Mouse (Mus musculus): ENCODE measurements around the gene Itga7. TPM values are rescaled to one million over a fixed set of nuclear protein-coding genes. Genes with fewer than 3 reads are reported as not detected.
"Not testable (repeated sequence)": the region's sequence is repeated elsewhere in the genome, so short reads cannot be mapped to it uniquely, and the experiment has no call there.

The Itga7 gene
- polyA plus RNA-seq, 1 experiment: 0.71 TPM

DNA sequence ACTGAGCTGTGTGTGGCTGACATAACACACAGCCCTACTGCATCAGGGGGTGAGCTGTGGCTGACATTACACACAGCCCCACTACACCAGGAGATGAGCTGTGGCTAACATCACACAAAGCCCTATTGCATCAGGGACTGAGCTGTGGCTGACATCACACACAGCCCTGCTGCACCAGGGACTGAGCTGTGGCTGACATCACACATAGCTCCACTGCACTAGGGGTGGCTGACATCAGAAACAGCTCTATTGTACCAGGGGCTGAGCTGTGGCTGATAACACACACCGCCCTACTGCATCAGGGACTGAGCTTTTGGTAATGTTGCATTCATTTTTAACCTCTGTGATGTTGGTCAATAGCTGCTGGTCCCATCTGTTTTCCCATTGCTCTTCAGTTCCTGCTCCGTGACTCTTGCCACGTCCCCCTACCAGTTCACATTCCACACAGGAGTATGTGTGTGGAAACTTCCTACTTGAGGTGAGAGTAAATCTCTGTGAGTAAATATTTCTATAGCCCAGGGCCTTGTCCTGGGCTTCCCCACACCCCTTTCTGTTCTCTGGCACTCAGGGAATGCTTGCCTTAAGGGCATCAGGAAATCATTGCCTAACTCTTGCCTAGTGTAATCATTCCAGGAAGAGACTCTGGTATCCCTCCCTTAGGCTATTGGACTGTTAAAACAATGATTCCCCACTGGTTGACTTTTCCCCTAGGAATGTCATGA lies 47.2 kb downstream of the Itga7 start:
- no peak for TF ChIP-seq GATA1 (IDR thresholded peaks at IDR 0.05; ENCODE audit: low read length)

- TF ChIP-seq GATA1 (IDR thresholded peaks at IDR 0.05; ENCODE audit: low read length): not testable (repeated sequence)
These were observed 55.5 kb downstream of the Itga7 start, which contains the start of gene Olfr9 for GRCm38 (mm10) chr10:128989131-128989530. TSS of gene Olfr9 (plus strand) at chr10:128989431.

DNA sequence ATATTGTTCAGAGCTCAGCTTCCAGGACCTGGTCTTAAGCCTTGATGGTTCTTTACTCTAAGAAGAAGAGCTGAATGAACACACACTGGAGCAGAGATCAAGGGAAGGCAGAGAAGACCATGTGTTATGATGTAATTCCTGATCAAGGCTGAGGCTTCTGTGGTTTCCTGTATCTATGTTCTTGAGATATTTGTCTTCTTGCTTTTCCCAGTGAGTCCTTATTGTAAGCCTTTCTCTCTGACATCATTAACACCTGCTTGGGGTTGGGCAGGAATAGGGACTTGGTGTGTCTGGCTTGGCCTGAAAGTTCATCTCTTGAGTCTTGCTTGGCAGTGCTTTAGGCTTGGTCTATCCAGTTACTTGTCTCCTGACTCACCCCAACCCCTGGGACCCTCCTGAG lies 57.4 kb downstream of the Itga7 start:
- peak; percentile 16 for TF ChIP-seq GATA1 (IDR thresholded peaks at IDR 0.05; ENCODE audit: low read length)

DNA sequence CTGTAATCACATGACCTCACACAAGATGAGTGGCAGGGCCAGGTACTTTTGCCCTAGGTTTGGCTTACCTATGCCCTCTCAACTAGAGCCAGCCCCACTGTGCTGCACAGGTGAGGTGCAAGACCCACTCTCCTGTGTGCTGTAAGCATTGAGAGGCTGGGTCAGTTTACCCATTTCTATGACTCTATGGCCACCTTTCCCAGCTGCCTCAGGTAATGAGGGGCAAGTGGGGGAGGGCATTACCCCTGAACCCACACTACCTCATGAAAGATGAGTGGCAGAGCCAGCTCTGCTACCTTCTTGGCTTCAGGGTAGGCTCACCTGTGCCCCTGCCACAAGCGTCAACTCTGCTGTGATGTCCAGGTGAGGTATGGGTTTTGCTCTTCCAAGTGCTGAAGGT lies 62.2 kb downstream of the Itga7 start:
- no peak for TF ChIP-seq GATA1 (IDR thresholded peaks at IDR 0.05; ENCODE audit: low read length)

DNA sequence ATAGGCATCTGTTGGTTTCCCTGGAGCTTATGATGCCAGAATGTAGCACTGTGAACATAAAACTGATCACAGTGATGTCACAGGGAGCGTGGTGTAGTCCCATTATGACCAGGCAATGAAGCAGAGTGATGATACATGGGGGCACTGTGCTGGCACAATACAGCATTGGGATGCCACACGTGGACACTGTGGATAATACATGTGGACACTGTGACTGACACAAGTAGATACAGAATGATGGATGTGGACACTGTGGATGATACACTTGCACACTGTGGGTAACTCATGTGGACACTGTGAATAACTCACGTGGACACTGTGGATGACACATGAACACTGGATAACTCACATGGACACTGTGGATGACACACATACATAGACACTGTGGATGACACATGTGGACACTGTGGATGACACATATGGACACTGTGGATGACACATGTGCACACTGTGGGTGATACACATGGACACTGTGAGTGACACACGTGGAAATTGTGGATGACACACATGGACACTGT lies 63.0 kb downstream of the Itga7 start:
- no peak for TF ChIP-seq GATA1 (IDR thresholded peaks at IDR 0.05; ENCODE audit: low read length)

DNA sequence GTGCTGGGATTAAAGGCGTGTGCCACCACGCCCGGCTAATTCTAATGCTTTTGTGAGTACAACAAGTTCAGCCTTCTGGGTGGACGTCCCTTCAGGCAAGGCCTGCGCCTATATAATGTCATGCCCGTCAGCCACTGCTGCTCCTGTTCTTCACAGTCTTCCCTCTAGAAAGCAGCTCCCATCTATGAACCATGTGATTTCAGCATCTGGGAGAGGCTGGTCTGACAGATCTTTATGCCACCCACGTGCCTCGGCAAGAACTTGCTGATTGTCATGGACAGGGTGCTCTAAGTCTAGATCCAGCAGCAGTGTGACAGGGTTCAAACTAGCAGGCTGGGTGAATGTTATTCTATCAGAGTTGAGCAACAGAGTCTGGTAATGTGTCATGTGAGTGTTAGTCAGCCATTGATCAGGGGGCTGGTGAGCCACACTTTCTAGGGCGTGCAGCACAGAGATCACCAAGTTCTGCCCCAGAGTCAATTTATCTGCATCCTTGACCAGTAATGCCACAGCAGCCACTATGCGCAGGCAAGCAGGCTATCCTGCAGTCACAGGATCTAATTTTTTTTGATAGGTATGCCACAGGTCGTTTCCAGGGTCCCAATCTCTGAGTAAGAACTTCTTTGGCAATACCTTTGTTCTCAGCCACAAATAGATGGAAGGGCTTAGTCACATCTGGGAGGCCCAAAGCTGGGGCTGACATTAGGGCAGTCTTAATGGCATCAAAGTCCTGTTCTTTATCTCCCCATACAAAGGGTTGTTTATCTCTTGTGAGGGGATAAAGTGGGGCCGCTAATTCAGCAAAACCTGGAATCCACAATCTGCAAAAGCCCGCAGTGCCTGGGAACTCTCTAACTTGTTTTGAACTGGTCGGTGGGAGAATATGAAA lies 70.7 kb downstream of the Itga7 start:
- TF ChIP-seq GATA1 (IDR thresholded peaks at IDR 0.05; ENCODE audit: low read length): no peak

Other genes with a start within 250 kb of the Itga7 start
- gene Rab5b, start 237.6 kb upstream of the Itga7 start, polyA plus RNA-seq (2012): 14.3 and 19.7 TPM in 2 replicates
- 0.10 and 0.18 TPM in 2 replicates for gene Pmel, start 229.6 kb upstream of the Itga7 start, polyA plus RNA-seq (2012)
- gene Cdk2, start 228.8 kb upstream of the Itga7 start, polyA plus RNA-seq (2012): 21.0 and 30.8 TPM in 2 replicates
- 0.12 TPM in 2 replicates for gene Dgka, start 189.0 kb upstream of the Itga7 start, polyA plus RNA-seq (2012)
- 166 TPM in 2 replicates for gene Pym1, start 185.9 kb upstream of the Itga7 start, polyA plus RNA-seq (2012)
- gene Mmp19, start 142.9 kb upstream of the Itga7 start, polyA plus RNA-seq (2012): 0.02 TPM in 1 of 2 replicates, not detected in the other
- 9.6 and 12.6 TPM in 2 replicates for gene Dnajc14, start 129.8 kb upstream of the Itga7 start, polyA plus RNA-seq (2012)
- gene Tmem198b, start 129.4 kb upstream of the Itga7 start, polyA plus RNA-seq (2012): 1.2 and 1.6 TPM in 2 replicates
- 4.5 and 7.1 TPM in 2 replicates for gene Sarnp, start 116.5 kb upstream of the Itga7 start, polyA plus RNA-seq (2012)
- 16.4 and 19.8 TPM in 2 replicates for gene Ormdl2, start 112.2 kb upstream of the Itga7 start, polyA plus RNA-seq (2012)
- 0.02 and 0.04 TPM in 2 replicates for gene Gdf11, start 42.1 kb upstream of the Itga7 start, polyA plus RNA-seq (2012)
- gene Cd63, start 32.8 kb upstream of the Itga7 start, polyA plus RNA-seq (2012): not detected in 2 replicates
- 0.61 and 0.65 TPM in 2 replicates for gene Rdh5, start 10.9 kb upstream of the Itga7 start, polyA plus RNA-seq (2012)
- 105 and 109 TPM in 2 replicates for gene Bloc1s1, start 9.8 kb upstream of the Itga7 start, polyA plus RNA-seq (2012)
- 0.06 TPM in 1 of 2 replicates, not detected in the other for gene Mettl7b, start 27.2 kb downstream of the Itga7 start, polyA plus RNA-seq (2012)
- not detected in 2 replicates for gene Olfr9, start 55.6 kb downstream of the Itga7 start, polyA plus RNA-seq (2012)
- gene Olfr763, start 77.0 kb downstream of the Itga7 start, polyA plus RNA-seq (2012): not detected in 2 replicates
- gene Olfr764-ps1, start 106.1 kb downstream of the Itga7 start, polyA plus RNA-seq (2012): not detected in 2 replicates
- not detected in 2 replicates for gene Olfr765, start 116.2 kb downstream of the Itga7 start, polyA plus RNA-seq (2012)
- gene Olfr766-ps1, start 135.2 kb downstream of the Itga7 start, polyA plus RNA-seq (2012): not detected in 2 replicates
- gene Olfr767, start 149.1 kb downstream of the Itga7 start, polyA plus RNA-seq (2012): not detected in 2 replicates
- not detected in 2 replicates for gene Olfr768, start 165.6 kb downstream of the Itga7 start, polyA plus RNA-seq (2012)
- not detected in 2 replicates for gene Olfr769, start 184.0 kb downstream of the Itga7 start, polyA plus RNA-seq (2012)
- gene Olfr770, start 205.2 kb downstream of the Itga7 start, polyA plus RNA-seq (2012): not detected in 2 replicates
- gene Olfr771, start 230.9 kb downstream of the Itga7 start, polyA plus RNA-seq (2012): not detected in 2 replicates
- not detected in 2 replicates for gene Olfr772, start 244.1 kb downstream of the Itga7 start, polyA plus RNA-seq (2012)